Mouse (Mus musculus) limb, embryonic 12.5 days (tissue): ENCODE measurements around the gene Sfxn2. TPM values are rescaled to one million over a fixed set of nuclear protein-coding genes. Genes with fewer than 3 reads are reported as not detected.

ENCODE experiments used
- ATAC-seq: fragments of 200-750 bp; cut with Nextera tagmentation; 2 replicates; pipeline ENCODE4 v1.8.0; 2017; ENCODE audit warnings: low read depth, moderate TSS enrichment; ENCODE audit not compliant: insufficient number of reproducible peaks, insufficient read depth, low FRiP score, low TSS enrichment
- H3K27ac ChIP-seq: fragments of 300-500 bp; sonication (generic); 2 replicates; pipeline ENCODE4 v1.5.1; 2016; ENCODE audit warnings: mild to moderate bottlenecking, moderate library complexity
- H3K27me3 ChIP-seq: fragments of 300-500 bp; sonication (generic); 2 replicates; pipeline ENCODE4 v1.6.1; 2016; ENCODE audit warnings: mild to moderate bottlenecking, moderate library complexity
- H3K36me3 ChIP-seq: fragments of 300-500 bp; sonication (generic); 2 replicates; pipeline ENCODE4 v1.6.1; 2016; ENCODE audit warnings: mild to moderate bottlenecking, moderate library complexity
- H3K4me1 ChIP-seq: fragments of 300-500 bp; sonication (generic); replicated peaks from 2 replicates; pipeline ENCODE4 v1.6.1; 2016
- H3K4me2 ChIP-seq: fragments of 300-500 bp; sonication (generic); 2 replicates; pipeline ENCODE4 v1.6.1; 2016; ENCODE audit warnings: mild to moderate bottlenecking, moderate library complexity
- H3K4me3 ChIP-seq: fragments of 300-500 bp; sonication (generic); replicated peaks from 2 replicates; pipeline ENCODE4 v1.5.1; 2016; ENCODE audit warnings: mild to moderate bottlenecking
- H3K9ac ChIP-seq: fragments of 300-500 bp; sonication (generic); replicated peaks from 2 replicates; pipeline ENCODE4 v1.6.1; 2016; ENCODE audit warnings: mild to moderate bottlenecking, moderate library complexity
- H3K9me3 ChIP-seq: fragments of 300-500 bp; sonication (generic); 2 replicates; pipeline ENCODE4 v1.6.1; 2016; ENCODE audit warnings: mild to moderate bottlenecking, moderate library complexity
- WGBS: fragments of 180-500 bp; shearing (Covaris S2); methylation state at CpG from one replicate; pipeline ENCODE4 v1.1.7; 2016; 5-methylcytosine and 5-hydroxymethylcytosine counted together
- polyA plus RNA-seq: library from polyadenylated mRNA; unstranded; fragments of >200 nt; fragmentation: Nextera tagmentation; extraction: Ambion mirVana; gene quantifications from 2 replicates; pipeline ENCODE4 v1.2.1, GENCODE M21; 2016

Sfxn2 gene
- polyA plus RNA-seq, 1 experiment from 2014 or later = 18.3 TPM

DNA sequence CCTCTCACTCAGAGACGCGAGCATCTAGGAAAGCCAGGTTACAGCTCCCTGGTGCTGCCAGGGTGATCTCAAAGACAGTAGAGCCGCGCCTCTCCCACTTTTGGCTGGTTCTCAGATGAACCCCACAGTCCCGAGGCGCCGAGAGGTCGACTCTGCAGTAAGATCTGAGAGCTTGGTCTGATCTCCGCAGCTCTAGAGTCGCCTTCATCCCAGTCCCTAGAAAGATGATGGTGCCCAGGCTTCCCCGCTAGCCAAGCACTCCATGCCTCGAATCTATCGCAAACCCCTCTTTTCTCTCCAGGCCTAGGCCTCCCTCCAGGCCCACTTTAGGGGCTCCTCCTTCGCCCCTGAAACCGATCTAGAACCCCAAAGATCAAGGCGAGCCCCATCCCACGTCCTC is 617 bp upstream of the Sfxn2 start:
- no peaks in the 10 kb centered on the region for H3K27me3 ChIP-seq
- WGBS = under 1% methylated on average over 17 of the region's 17 CpGs

DNA sequence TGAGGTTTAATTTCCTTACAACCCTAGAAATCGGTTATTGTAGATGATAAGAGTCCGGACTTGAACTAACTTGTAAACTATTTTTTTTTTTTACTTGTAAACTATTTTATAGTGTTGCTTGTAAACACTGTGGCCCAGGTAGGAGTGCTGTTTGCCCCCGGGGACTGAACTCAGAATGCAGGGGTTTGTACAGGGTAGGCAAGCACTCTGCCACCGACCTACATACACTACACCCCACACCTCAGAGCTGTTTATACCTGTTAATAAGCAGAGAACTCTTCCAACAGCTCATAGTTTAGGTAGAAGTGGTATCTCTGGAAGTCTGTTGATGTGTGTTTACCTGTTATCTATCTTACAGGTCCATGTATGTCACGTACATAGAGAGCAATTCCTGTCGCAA is 825 bp downstream of the Sfxn2 start:
- Histone ChIP-seq H3K4me3 (peak overlapping the region; percentile 74), H3K27me3 (no peaks in the 10 kb centered on the region), H3K9me3 (no peaks in the 10 kb centered on the region), H3K36me3 (no peaks in the 10 kb centered on the region), H3K9ac (peak overlapping the region; percentile 69), H3K27ac (peak overlapping the region; percentile 76; the same call in 1 of the 2 replicates), H3K4me1 (peaks cover 21% of the 10 kb centered on the region), H3K4me2 (peak overlapping the region; percentile 78)
- 36% methylated on average over 6 of the region's 6 CpGs for WGBS
- no peak for ATAC-seq

More for the DNA sequence above, 617 bp upstream of the Sfxn2 start:
- peak overlapping the region; percentile 74 for H3K4me3 ChIP-seq
- peaks cover 2% of the 10 kb centered on the region; the same call in 1 of the 2 replicates for H3K36me3 ChIP-seq
- peaks cover 21% of the 10 kb centered on the region for H3K4me1 ChIP-seq
- no peak; the same call in 1 of the 2 replicates for ATAC-seq
- peak overlapping the region; percentile 70 for H3K9ac ChIP-seq
- no peaks in the 10 kb centered on the region for H3K9me3 ChIP-seq
- peak overlapping the region; percentile 78 for H3K4me2 ChIP-seq
- peak overlapping the region; percentile 77 for H3K27ac ChIP-seq

DNA sequence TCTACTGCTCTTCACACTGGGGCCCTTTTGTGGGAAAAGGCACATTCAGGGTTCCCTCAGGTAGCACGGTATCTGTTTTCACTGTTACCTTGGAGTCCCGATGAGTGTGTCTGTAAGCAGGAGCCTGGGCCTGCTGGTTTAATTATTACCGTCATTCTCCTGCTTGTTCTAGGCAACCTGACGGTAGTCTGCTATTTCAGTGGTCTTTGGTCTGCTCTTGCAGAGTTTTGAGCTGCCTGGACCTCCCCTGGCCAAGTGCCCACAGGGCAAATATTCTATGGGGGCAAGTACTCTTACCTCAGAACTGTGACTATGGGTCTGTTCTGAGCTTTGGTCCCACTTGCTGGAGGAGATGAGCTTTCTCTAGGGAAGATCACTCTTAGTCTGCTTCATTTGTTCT is 2.0 kb downstream of the Sfxn2 start:
- Histone ChIP-seq H3K4me2 (peak overlapping the region; percentile 78; the same call in 1 of the 2 replicates), H3K9me3 (no peaks in the 10 kb centered on the region), H3K27me3 (no peaks in the 10 kb centered on the region), H3K9ac (no peak overlapping the region), H3K27ac (no peak overlapping the region), H3K36me3 (no peaks in the 10 kb centered on the region), H3K4me3 (no peak overlapping the region), H3K4me1 (peaks cover 21% of the 10 kb centered on the region)
- ATAC-seq = no peak
- 45% methylated on average over 4 of the region's 4 CpGs for WGBS

DNA sequence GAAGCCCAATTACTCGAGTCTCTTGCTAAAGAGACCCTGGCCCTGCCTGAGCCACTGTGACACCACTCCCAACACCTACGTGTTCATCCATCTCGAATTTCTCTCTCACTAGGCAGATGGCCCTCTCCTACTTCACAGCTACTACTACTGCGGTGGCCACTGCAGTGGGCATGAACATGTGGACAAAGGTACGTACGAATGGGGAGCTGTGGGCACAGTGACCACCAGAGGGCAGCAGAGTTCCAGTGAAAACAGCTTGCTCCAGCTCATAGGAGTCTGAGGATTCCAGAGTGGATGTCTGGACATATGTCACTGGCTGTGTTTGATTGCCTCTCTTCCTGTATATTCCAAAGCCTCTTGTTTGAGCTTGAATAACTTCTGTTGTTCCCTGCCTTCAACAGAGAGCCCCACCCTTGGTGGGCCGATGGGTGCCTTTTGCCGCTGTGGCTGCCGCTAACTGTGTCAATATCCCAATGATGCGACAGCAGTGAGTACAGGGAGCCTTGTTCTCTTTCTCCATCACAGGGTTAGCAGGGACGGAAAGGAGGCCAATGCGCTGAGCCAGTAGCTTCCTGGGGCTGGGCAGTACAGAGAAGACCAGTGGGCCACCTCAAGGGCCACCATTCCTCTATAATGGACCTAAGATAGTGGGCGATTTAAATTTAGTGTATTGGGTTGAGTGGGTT is 14.8 kb downstream of the Sfxn2 start:
- WGBS = 56% methylated on average over 13 of the region's 13 CpGs
- peaks cover 66% of the 10 kb centered on the region for H3K36me3 ChIP-seq
- no peak overlapping the region for H3K4me2 ChIP-seq
- H3K4me1 ChIP-seq = no peaks in the 10 kb centered on the region
- no peaks in the 10 kb centered on the region for H3K9me3 ChIP-seq
- no peak overlapping the region for H3K4me3 ChIP-seq
- peak; percentile 59; the same call in 1 of the 2 replicates for ATAC-seq
- H3K27ac ChIP-seq = no peak overlapping the region
- no peak overlapping the region for H3K9ac ChIP-seq
- no peaks in the 10 kb centered on the region for H3K27me3 ChIP-seq

DNA sequence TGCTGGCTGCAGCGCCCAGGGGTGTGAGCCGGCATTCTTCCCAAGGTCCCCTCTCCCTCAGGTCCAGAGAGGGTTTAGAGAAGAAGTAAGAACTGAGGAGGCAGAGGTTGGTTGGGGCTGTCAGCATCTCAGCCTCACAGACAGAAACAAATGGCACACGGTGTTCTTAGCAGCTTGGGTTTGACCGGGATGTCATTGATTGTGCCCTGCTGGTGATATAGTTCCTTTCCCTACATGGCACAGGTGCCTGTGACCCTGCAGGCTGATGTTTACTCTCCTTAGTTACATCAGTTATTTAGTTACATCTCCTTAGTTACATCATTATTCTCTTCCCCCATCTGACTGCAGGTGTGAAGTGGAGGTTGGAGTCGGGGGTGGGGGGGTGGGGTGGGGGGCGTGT is 18.4 kb downstream of the Sfxn2 start:
- Histone ChIP-seq H3K4me3 (no peak overlapping the region), H3K27me3 (no peaks in the 10 kb centered on the region), H3K9me3 (no peaks in the 10 kb centered on the region), H3K27ac (no peak overlapping the region), H3K4me1 (no peaks in the 10 kb centered on the region), H3K36me3 (peaks cover 82% of the 10 kb centered on the region), H3K4me2 (no peak overlapping the region), H3K9ac (no peak overlapping the region)
- no peak for ATAC-seq
- 86% methylated on average over 6 of the region's 6 CpGs for WGBS

DNA sequence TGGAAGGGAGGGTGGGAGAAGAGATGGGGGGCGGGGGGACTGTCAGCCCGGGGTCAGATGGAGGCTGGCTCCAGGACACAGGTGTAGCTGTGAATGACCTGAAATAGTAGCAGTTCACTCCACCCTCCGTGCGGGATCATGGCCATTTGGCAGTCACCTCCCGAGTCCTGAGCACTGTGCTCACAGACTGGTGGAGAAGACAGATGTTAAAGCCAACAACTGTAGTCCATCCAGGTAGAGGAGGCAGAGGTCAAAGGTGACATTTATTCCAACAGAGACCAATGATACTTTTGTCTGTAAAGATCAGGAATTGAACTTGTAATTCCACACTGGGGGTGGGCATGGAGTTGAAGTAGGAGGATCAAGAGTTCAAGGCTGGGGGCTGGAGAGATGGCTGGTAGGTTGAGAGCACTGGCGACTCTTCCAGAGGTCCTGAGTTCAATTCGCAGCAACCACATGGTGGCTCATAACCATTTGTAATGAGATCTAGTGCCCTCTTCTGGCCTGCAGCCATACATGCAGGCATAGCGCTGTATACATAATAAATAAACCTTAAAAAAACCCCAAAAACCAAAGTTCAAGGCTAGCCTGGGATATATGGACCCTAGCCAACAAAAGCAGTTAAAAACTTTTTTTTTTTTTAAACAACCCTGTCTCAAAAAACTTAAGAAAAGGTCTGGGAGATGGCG is 19.7 kb downstream of the Sfxn2 start:
- 91% methylated on average over 9 of the region's 9 CpGs for WGBS
- Histone ChIP-seq H3K9me3 (no peaks in the 10 kb centered on the region), H3K36me3 (peaks cover 82% of the 10 kb centered on the region), H3K4me2 (no peak overlapping the region), H3K27ac (no peak overlapping the region), H3K4me1 (no peaks in the 10 kb centered on the region), H3K4me3 (no peak overlapping the region), H3K27me3 (no peaks in the 10 kb centered on the region), H3K9ac (no peak overlapping the region)
- ATAC-seq = no peak

DNA sequence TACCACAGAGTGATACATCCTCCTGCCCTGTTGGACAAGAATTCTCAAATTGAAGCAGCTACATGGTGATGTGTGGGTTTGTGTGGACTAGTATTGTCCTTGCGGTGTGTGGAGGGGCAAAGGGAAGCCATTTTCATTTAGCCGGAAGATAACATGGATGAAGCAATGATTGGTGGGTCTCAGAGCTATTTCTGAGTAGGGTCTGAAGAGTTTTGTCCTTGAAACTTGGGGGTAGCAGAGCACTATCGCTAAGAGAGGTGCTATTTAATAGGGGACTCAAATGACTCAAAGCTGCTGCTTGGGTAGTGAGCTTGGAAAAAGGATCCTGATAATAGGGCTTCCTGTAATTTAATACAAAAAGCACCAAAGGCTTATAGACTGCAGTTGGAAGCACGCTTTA is 25.0 kb downstream of the Sfxn2 start:
- H3K4me1 ChIP-seq = peaks cover 8% of the 10 kb centered on the region
- peak overlapping the region; percentile 38 for H3K4me2 ChIP-seq
- ATAC-seq = no peak
- no peaks in the 10 kb centered on the region for H3K9me3 ChIP-seq
- H3K9ac ChIP-seq = no peak overlapping the region
- H3K27ac ChIP-seq = no peak overlapping the region
- no peaks in the 10 kb centered on the region for H3K27me3 ChIP-seq
- H3K36me3 ChIP-seq = peaks cover 44% of the 10 kb centered on the region
- WGBS = 85% methylated on average over 4 of the region's 4 CpGs
- 0 out of 2 replicates have a peak overlapping the region, but pooled peaks have one; percentile 88 for H3K4me3 ChIP-seq

DNA sequence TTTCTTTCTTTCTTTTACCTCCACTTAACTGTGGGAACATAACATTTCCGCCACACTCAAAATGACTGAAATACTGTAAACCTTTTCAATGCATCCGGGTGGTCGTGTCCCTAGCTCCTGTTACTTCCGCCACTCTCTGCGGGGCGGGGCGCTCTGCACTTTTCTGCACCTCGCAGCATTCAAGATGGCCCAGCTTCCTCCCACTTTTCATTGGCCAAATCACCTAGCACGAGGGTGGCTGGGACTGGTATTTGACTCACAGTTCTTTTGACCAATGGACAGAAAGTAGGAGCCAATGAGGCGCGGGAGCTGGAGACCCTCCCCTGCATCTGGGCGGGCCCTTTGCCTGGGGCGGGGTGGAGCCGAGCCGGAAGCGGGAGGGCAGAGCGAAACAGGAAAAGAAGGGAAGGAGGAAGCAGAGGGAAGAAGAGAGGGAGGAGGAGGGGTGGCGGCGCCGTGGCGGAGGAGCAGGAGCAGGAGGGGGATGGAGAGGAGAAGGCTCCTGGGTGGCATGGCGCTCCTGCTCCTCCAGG is 25.6 kb downstream of the Sfxn2 start, which contains the start of gene Wbp1l:
Gene Wbp1l (plus strand): TSS at position 365 of the 533 bp plus-strand sequence.
- under 1% methylated on average over 22 of the region's 22 CpGs for WGBS
- H3K4me2 ChIP-seq = peak within 1 kb of the TSS; percentile 84
- H3K4me3 ChIP-seq = peak within 1 kb of the TSS; percentile 88
- peak; percentile 99 for ATAC-seq
- peaks cover 8% of the 10 kb centered on the region for H3K4me1 ChIP-seq
- H3K9me3 ChIP-seq = no peaks in the 10 kb centered on the region
- H3K27ac ChIP-seq = peak within 1 kb of the TSS; percentile 41; the same call in 1 of the 2 replicates
- H3K27me3 ChIP-seq = no peaks in the 10 kb centered on the region
- H3K36me3 ChIP-seq = peaks cover 44% of the 10 kb centered on the region
- peak within 1 kb of the TSS; percentile 84 for H3K9ac ChIP-seq

DNA sequence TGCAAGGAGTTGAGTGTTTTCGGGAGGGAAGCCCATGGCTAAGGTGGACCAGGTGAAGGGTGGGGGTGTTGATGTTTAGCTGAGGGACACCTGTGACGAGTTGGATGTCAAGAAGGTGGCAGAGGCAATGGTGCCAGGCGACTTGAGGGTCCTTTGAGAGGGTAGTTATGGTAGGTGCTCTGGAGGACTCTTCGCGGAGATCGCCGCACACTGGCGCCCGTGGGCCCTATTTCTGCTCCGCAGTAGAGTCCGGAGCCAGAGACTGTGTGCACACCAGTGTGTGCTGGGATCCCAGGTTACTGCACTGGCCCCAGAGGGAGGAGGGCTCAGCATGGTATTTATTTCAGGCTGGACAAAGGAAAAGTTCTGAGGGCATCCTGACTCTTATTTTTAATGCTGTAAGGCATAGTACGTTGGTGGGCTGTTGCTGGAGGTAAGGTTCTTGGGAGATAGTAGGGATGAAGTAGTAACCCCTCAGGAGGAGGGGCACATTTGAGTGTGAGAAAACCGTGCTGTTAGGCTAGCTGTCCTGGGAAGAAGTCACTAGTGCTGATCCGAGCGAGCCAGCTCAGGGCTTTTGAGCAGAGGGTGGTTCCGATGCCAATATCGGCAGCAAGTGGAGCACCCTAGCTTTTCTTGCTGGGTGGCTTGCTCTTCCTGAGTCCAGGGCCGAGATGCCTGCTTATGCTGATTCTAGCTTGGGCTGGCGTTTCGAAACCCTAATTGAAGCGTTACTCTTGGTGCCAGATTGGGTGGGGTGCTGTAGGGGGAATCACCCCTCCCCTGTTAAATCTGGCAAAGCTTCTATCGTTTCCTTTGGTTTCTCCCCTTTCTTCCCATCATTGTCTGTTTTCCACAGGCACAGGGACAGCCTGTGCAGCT is 26.5 kb downstream of the Sfxn2 start:
- 22% methylated on average over 22 of the region's 22 CpGs for WGBS
- no peaks in the 10 kb centered on the region for H3K27me3 ChIP-seq
- peaks cover 43% of the 10 kb centered on the region for H3K36me3 ChIP-seq
- peak overlapping the region; percentile 84 for H3K4me2 ChIP-seq
- peak overlapping the region; percentile 88 for H3K4me3 ChIP-seq
- H3K9ac ChIP-seq = peak overlapping the region; percentile 84
- no peak; the same call in none of the 2 replicates for ATAC-seq
- peaks cover 8% of the 10 kb centered on the region for H3K4me1 ChIP-seq
- H3K9me3 ChIP-seq = no peaks in the 10 kb centered on the region
- peak overlapping the region; percentile 41; the same call in 1 of the 2 replicates for H3K27ac ChIP-seq

DNA sequence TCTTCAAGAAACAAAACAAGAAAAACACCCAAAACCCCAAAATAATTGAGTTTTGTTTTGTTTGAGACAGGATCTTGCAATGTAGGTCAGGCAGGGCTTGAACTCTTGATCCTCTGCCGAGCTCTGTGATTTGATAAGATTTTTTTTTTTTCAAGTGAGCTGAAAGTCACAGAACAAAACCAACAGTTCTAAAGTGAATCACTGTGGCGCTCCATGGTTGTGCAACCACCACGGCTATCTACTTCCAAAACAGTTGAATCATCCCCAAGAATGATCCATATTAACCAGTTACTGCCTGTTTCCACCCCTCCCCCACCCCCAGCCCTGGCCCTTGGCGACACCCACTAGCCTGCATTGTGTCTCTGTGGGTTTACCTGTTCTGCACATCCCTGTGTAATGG is 27.2 kb downstream of the Sfxn2 start:
- H3K27me3 ChIP-seq = no peaks in the 10 kb centered on the region
- ATAC-seq = no peak
- no peaks in the 10 kb centered on the region for H3K9me3 ChIP-seq
- H3K9ac ChIP-seq = no peak overlapping the region
- H3K4me1 ChIP-seq = peaks cover 8% of the 10 kb centered on the region
- H3K27ac ChIP-seq = no peak overlapping the region
- peak overlapping the region; percentile 84 for H3K4me2 ChIP-seq
- no peak overlapping the region for H3K4me3 ChIP-seq
- peaks cover 41% of the 10 kb centered on the region for H3K36me3 ChIP-seq
- 89% methylated on average over 4 of the region's 4 CpGs for WGBS
